Mouse (Mus musculus): ENCODE measurements around the gene Gadd45a. TPM values are rescaled to one million over a fixed set of nuclear protein-coding genes. Genes with fewer than 3 reads are reported as not detected.
"Not testable (repeated sequence)": the region's sequence is repeated elsewhere in the genome, so short reads cannot be mapped to it uniquely, and the experiment has no call there.

Gadd45a gene
- polyA plus RNA-seq, 1 experiment from 2014 or later = 15.1 TPM

DNA sequence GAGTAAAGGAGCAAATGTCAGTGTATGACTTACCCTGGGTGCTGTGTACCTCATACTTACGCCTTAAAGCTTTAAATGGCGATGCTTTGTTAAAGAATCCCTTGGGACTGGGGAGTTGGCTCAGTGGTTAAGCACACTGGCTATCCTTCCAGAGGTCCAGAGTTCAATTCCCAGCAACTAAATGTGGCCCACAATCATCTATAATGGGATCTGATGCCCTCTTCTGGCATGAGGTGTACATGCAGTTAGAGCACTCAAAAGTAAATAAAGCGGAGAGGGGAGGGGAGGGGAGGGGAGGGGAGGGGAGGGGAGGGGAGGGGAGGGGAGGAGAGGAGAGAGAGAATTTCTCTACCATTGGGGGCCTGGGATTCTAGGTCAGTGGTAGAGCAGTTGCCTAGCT lies 1.7 kb upstream of the Gadd45a start:
- no peaks in the 10 kb centered on the region for H3K27me3 ChIP-seq (ENCODE audit: control insufficient read depth, insufficient read depth, low read depth, low read length)
- 97% methylated on average over 2 of the region's 3 CpGs for WGBS

DNA sequence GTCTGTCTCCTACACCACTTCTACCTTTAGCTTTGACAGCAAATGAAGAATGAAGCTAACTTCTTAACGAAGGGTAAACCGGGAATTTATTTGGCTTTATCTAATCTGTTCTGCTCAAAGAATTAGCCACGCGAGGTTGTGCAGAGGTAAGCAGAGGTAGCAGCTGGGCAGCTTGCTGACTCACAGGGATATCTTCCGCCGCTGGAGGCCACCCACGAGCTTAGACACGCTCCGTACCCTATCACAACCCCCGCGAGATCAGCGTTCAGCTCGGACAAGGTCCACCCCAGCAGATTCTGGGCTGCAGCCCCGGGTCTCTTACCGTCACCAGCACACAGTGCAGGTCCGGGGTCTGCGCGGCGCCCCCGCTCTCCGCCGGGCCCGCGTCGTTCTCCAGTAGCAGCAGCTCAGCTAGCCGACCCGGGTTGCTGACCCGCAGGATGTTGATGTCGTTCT lies 873 bp downstream of the Gadd45a start:
- Histone ChIP-seq H3K27me3 (ENCODE audit: control insufficient read depth, insufficient read depth, low read depth, low read length) (no peaks in the 10 kb centered on the region; the same call in 1 of the 2 replicates), H3K4me3 (ENCODE audit: low read depth, low read length) (peak overlapping the region; percentile 84), H3K4me1 (ENCODE audit: control insufficient read depth, insufficient read depth, low read length) (peaks cover 21% of the 10 kb centered on the region), H3K36me3 (ENCODE audit: control insufficient read depth, insufficient read depth, low read length) (no peaks in the 10 kb centered on the region), H3K27ac (ENCODE audit: low read length) (peak overlapping the region; percentile 92), H3K4me2 (ENCODE audit: low read length) (peak overlapping the region; percentile 65), H3K9me3 (replicated peaks; ENCODE audit: control insufficient read depth, low read length, poor library complexity, severe bottlenecking) (no peaks in the 10 kb centered on the region), H3K9ac (ENCODE audit: low read depth, low read length) (peak overlapping the region; percentile 84)
- under 1% methylated on average over 27 of the region's 29 CpGs for WGBS
- ATAC-seq = peak; percentile 81

More for the DNA sequence above, 1.7 kb upstream of the Gadd45a start:
- no peaks in the 10 kb centered on the region for H3K36me3 ChIP-seq (ENCODE audit: control insufficient read depth, insufficient read depth, low read length)
- H3K4me1 ChIP-seq (ENCODE audit: control insufficient read depth, insufficient read depth, low read length) = peaks cover 21% of the 10 kb centered on the region
- ATAC-seq = no peak
- H3K4me2 ChIP-seq (ENCODE audit: low read length) = no peak overlapping the region
- no peak overlapping the region for H3K27ac ChIP-seq (ENCODE audit: low read length)
- no peak overlapping the region for H3K4me3 ChIP-seq (ENCODE audit: low read depth, low read length)
- H3K9ac ChIP-seq (ENCODE audit: low read depth, low read length) = no peak overlapping the region
- H3K9me3 ChIP-seq (replicated peaks; ENCODE audit: control insufficient read depth, low read length, poor library complexity, severe bottlenecking) = no peaks in the 10 kb centered on the region

DNA sequence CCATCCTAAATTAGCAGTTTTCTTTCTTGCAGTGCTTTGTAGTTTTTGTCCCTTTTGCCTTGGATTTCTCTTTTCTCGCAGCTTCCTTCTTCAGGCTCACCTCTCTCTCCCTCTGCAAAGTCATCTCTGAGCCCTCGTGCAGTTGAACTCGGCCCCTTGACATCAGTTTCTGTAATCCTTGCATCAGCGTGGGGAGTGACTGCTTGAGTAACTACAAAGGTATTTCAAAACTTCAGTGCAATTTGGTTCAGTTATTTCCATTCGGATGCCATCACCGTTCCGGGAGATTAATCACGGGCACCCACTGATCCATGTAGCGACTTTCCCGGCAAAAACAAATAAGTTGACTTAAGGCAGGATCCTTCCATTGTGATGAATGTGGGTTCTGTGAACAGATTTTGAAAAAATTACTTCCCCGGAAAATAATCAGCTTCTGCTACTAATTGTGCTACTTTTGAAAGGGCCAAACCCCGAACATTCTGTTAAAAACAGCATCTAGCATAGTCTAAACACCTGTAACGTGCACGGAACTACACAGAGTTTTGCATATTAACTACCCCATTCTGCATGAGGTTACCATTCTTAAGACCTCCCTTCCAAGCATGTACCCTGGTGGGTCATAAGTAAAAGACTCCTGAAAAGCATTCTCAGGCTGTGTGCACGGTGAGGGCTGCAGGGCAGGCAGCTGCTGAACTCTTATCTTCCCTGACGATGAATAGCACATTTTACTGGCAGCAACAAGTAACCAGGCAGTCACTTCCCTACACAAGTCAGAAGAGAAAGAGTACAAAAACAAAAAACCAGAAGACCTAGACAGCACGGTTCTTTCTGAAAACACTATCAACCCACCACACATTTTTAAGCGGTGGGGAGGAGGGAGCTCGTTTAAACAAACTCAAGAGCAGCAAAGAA lies 1.6 kb downstream of the Gadd45a start:
- 5% methylated on average over 19 of the region's 19 CpGs for WGBS

DNA sequence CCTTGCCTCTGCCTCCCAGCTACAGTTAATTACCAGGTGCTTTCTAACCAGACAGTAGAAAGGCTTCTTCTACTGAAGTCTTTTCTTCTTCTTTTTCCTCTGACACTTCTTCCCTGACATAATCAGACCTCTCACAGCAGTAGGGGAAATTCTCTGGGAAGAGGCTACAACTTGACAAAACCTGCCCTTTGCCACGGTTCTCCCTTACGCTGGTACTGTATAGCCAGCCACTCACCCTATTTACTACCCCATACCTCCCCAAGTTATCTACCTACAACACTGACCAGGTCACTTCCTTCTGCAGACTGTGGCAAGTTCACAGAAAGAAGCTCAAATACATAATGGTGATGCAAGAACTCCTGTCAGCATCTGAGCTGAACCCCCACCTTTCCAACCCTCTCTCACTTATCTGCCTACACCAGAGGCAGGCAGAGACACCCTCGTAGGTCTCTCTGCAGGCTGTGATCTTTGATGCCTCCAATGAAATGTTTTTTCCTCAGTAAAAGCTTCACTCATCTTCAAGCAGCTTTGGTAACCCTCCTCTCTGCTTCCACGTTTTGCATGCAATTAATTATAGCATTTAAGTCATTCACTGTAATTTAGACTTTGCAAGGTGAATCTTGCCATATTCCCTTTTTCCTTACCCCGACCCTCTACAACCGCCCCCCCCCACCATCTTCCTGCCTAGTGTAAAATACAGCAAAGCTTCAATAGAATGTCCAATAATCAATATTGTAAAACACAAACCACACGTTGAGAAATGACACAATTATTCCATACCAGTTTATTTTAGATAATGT lies 2.7 kb downstream of the Gadd45a start:
- Histone ChIP-seq H3K27ac (ENCODE audit: low read length) (no peak overlapping the region), H3K9me3 (replicated peaks; ENCODE audit: control insufficient read depth, low read length, poor library complexity, severe bottlenecking) (no peaks in the 10 kb centered on the region), H3K4me1 (ENCODE audit: control insufficient read depth, insufficient read depth, low read length) (peaks cover 21% of the 10 kb centered on the region), H3K36me3 (ENCODE audit: control insufficient read depth, insufficient read depth, low read length) (no peaks in the 10 kb centered on the region), H3K27me3 (ENCODE audit: control insufficient read depth, insufficient read depth, low read depth, low read length) (peaks cover 3% of the 10 kb centered on the region), H3K4me2 (ENCODE audit: low read length) (peak overlapping the region; percentile 9), H3K4me3 (ENCODE audit: low read depth, low read length) (no peak overlapping the region), H3K9ac (ENCODE audit: low read depth, low read length) (no peak overlapping the region)
- no peak for ATAC-seq
- 44% methylated on average over 7 of the region's 7 CpGs for WGBS

More for the DNA sequence above, 1.6 kb downstream of the Gadd45a start:
- Histone ChIP-seq H3K4me3 (ENCODE audit: low read depth, low read length) (peak overlapping the region; percentile 84), H3K4me2 (ENCODE audit: low read length) (peak overlapping the region; percentile 65), H3K9me3 (replicated peaks; ENCODE audit: control insufficient read depth, low read length, poor library complexity, severe bottlenecking) (no peaks in the 10 kb centered on the region), H3K27ac (ENCODE audit: low read length) (no peak overlapping the region), H3K9ac (ENCODE audit: low read depth, low read length) (peak overlapping the region; percentile 84; the same call in 1 of the 2 replicates), H3K4me1 (ENCODE audit: control insufficient read depth, insufficient read depth, low read length) (peaks cover 21% of the 10 kb centered on the region), H3K36me3 (ENCODE audit: control insufficient read depth, insufficient read depth, low read length) (no peaks in the 10 kb centered on the region), H3K27me3 (ENCODE audit: control insufficient read depth, insufficient read depth, low read depth, low read length) (peaks cover 3% of the 10 kb centered on the region)
- ATAC-seq = no peak

DNA sequence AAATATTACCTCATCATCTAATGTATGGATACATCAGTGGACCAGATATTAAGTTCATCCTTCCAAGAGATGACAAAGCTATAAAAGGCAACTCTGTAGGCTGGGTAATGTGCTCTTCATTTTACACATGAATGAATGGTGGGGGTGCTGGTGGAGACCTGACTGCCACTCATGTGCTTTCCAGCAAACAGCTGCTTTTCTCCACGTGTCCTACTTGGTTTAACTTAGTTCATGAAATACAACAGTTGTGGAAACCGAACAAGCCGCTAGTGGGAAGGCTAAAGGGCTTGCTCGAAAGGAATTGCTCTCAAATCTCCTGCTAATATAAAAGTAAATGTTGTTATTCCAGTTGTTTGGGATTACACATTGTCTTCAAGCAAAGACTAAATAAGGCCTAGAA lies 3.7 kb downstream of the Gadd45a start:
- Histone ChIP-seq H3K4me3 (ENCODE audit: low read depth, low read length) (no peak overlapping the region), H3K4me1 (ENCODE audit: control insufficient read depth, insufficient read depth, low read length) (peaks cover 21% of the 10 kb centered on the region), H3K4me2 (ENCODE audit: low read length) (no peak overlapping the region), H3K9ac (ENCODE audit: low read depth, low read length) (no peak overlapping the region), H3K9me3 (replicated peaks; ENCODE audit: control insufficient read depth, low read length, poor library complexity, severe bottlenecking) (no peaks in the 10 kb centered on the region), H3K27ac (ENCODE audit: low read length) (no peak overlapping the region), H3K27me3 (ENCODE audit: control insufficient read depth, insufficient read depth, low read depth, low read length) (peaks cover 3% of the 10 kb centered on the region), H3K36me3 (ENCODE audit: control insufficient read depth, insufficient read depth, low read length) (no peaks in the 10 kb centered on the region)
- 73% methylated on average over 4 of the region's 4 CpGs for WGBS
- ATAC-seq = no peak

DNA sequence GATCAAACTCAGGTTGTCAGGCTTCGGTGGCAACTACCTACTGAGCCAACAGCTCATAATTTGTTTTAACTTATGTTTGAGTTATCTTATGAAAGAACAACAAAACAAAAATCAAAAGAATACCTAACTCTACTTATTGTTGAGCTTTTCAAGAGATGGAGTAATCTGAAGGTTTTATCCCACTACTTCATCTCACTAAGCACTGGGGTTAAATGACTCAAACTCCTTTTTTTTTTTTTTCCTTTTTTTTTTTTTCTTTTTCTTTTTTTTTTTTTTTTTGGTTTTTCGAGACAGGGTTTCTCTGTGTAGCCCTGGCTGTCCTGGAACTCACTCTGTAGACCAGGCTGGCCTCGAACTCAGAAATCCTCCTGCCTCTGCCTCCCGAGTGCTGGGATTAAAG lies 4.3 kb downstream of the Gadd45a start:
- H3K9ac ChIP-seq (ENCODE audit: low read depth, low read length); H3K9me3 ChIP-seq (replicated peaks; ENCODE audit: control insufficient read depth, low read length, poor library complexity, severe bottlenecking); H3K4me2 ChIP-seq (ENCODE audit: low read length); H3K27me3 ChIP-seq (ENCODE audit: control insufficient read depth, insufficient read depth, low read depth, low read length); H3K36me3 ChIP-seq (ENCODE audit: control insufficient read depth, insufficient read depth, low read length); H3K27ac ChIP-seq (ENCODE audit: low read length); ATAC-seq; H3K4me3 ChIP-seq (ENCODE audit: low read depth, low read length): not testable (repeated sequence)
- WGBS = 96% methylated on average over 3 of the region's 4 CpGs
- peaks cover 21% of the 10 kb centered on the region for H3K4me1 ChIP-seq (ENCODE audit: control insufficient read depth, insufficient read depth, low read length)

DNA sequence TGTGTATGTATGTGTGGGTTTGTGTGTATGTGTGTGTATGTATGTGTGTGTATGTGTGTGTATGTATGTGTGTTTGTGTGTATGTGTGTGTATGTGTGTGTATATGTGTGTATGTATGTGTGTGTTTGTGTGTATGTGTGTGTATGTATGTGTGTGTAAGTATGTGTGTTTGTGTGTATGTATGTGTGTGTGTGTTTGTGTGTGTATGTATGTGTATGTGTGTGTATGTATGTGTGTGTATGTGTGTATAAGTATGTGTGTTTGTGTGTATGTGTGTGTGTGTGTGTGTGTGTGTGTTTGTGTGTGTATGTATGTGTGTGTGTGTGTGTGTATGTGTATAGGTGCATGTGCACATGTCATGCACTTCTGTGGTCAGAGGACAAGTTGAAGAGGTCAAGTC lies 4.7 kb downstream of the Gadd45a start:
- H3K4me1 ChIP-seq (ENCODE audit: control insufficient read depth, insufficient read depth, low read length) = peaks cover 17% of the 10 kb centered on the region
- not testable (repeated sequence) for H3K27me3 ChIP-seq (ENCODE audit: control insufficient read depth, insufficient read depth, low read depth, low read length); H3K27ac ChIP-seq (ENCODE audit: low read length); ATAC-seq; H3K4me3 ChIP-seq (ENCODE audit: low read depth, low read length); H3K9ac ChIP-seq (ENCODE audit: low read depth, low read length); H3K36me3 ChIP-seq (ENCODE audit: control insufficient read depth, insufficient read depth, low read length); H3K4me2 ChIP-seq (ENCODE audit: low read length); H3K9me3 ChIP-seq (replicated peaks; ENCODE audit: control insufficient read depth, low read length, poor library complexity, severe bottlenecking)

DNA sequence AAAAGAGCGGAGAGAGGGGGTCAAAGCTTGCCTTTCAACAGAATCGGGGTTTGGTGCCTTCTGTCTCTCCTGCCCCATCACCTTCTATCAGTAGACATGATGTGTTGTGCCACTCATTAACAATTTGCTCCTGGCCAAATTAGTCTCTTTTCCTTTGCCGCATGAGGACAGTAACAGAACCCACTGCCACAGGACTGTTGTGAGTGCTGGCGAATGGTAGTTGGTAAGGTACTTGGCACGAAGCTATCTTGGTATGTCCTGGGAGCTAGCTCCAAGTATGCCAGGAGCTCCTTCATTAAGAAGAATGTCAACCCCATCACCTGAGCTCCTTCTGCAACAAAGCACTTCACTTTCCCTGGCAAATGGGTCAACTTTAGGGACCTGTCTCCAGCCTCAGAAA lies 6.4 kb downstream of the Gadd45a start:
- no peak for ATAC-seq
- Histone ChIP-seq H3K27ac (ENCODE audit: low read length) (no peak overlapping the region), H3K4me3 (ENCODE audit: low read depth, low read length) (no peak overlapping the region), H3K4me1 (ENCODE audit: control insufficient read depth, insufficient read depth, low read length) (peaks cover 12% of the 10 kb centered on the region), H3K9me3 (replicated peaks; ENCODE audit: control insufficient read depth, low read length, poor library complexity, severe bottlenecking) (no peaks in the 10 kb centered on the region), H3K27me3 (ENCODE audit: control insufficient read depth, insufficient read depth, low read depth, low read length) (peaks cover 3% of the 10 kb centered on the region), H3K36me3 (ENCODE audit: control insufficient read depth, insufficient read depth, low read length) (no peaks in the 10 kb centered on the region), H3K4me2 (ENCODE audit: low read length) (no peak overlapping the region), H3K9ac (ENCODE audit: low read depth, low read length) (no peak overlapping the region)
- 27% methylated on average over 5 of the region's 5 CpGs for WGBS

DNA sequence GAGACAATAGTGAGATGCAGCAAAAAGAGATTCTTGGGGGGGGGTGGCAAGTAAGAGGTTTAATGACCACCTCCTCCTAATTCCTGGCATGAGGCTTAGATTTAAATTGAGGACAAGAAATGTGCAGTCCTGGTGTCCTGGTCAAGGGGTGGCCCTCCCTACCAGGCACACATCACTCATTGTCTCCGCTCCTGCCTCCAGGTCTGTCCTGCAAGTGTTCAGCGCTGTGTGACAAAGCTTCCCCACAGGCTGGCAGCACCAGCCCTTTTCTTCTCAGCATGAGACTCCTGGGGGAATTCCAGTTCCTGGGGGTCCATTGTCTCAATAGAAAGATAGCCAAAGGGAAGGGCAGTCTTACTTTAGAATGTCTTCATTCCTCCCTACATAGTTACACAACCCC lies 6.8 kb downstream of the Gadd45a start:
- Histone ChIP-seq H3K9me3 (replicated peaks; ENCODE audit: control insufficient read depth, low read length, poor library complexity, severe bottlenecking) (no peaks in the 10 kb centered on the region), H3K36me3 (ENCODE audit: control insufficient read depth, insufficient read depth, low read length) (no peaks in the 10 kb centered on the region), H3K27ac (ENCODE audit: low read length) (no peak overlapping the region), H3K4me2 (ENCODE audit: low read length) (no peak overlapping the region), H3K27me3 (ENCODE audit: control insufficient read depth, insufficient read depth, low read depth, low read length) (peaks cover 3% of the 10 kb centered on the region), H3K9ac (ENCODE audit: low read depth, low read length) (no peak overlapping the region), H3K4me1 (ENCODE audit: control insufficient read depth, insufficient read depth, low read length) (peaks cover 8% of the 10 kb centered on the region), H3K4me3 (ENCODE audit: low read depth, low read length) (no peak overlapping the region)
- WGBS = 6% methylated on average over 2 of the region's 2 CpGs
- ATAC-seq = no peak
